Mouse (Mus musculus) kidney, postnatal 14 days (tissue): ENCODE results near the gene Gm16513.
"Not testable (repeated sequence)": the region's sequence is repeated elsewhere in the genome, so short reads cannot be mapped to it uniquely, and the experiment has no call there.

ENCODE experiments used
- DNase-seq: peaks from one replicate; pipeline ENCODE4 v3.0.0; 2022; ENCODE audit warnings: mixed read lengths

Gene Gm16513

DNA sequence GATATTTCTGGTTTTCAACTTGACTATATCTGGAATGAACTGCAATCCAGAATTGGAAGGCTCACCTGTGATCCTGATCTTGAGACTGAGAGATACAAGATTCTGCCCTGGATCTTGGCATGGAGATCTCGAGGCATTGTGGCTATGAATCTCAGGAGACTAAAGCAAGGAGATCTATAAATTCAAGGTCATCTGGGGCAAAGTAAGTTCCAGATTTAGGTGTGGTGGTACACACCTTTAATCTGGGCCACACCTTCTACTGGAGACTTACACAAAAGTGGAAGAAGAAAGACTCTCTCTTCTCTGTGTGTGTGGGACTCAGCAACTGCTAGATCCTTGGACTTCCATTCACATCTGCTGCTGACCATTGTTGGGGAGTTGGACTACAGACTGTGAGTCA is at the start of gene Gm16513:
Gm16513 (plus strand) TSS at position 301 of the 400 bp plus-strand sequence.
- DNase-seq = not testable (repeated sequence)
